Mouse (Mus musculus) limb, embryonic 15.5 days (tissue): ENCODE measurements around the gene Cst13. TPM values are rescaled to one million over a fixed set of nuclear protein-coding genes. Genes with fewer than 3 reads are reported as not detected.
"Not testable (repeated sequence)": the region's sequence is repeated elsewhere in the genome, so short reads cannot be mapped to it uniquely, and the experiment has no call there.

Source experiments
- ATAC-seq: fragments of 200-750 bp; cut with Nextera tagmentation; 2 replicates; pipeline ENCODE4 v1.8.0; 2017; ENCODE audit warnings: low read depth, moderate TSS enrichment; ENCODE audit not compliant: insufficient number of reproducible peaks, low FRiP score, low TSS enrichment
- H3K27ac ChIP-seq: fragments of 300-500 bp; sonication (generic); 2 replicates; pipeline ENCODE4 v1.5.1; 2015; ENCODE audit warnings: moderate library complexity, mild to moderate bottlenecking, inconsistent platforms
- H3K27me3 ChIP-seq: fragments of 300-500 bp; sonication (generic); 2 replicates; pipeline ENCODE4 v1.6.1; 2015; ENCODE audit warnings: inconsistent platforms
- H3K36me3 ChIP-seq: fragments of 300-500 bp; sonication (generic); 2 replicates; pipeline ENCODE4 v1.6.1; 2015; ENCODE audit warnings: inconsistent platforms
- H3K4me1 ChIP-seq: fragments of 300-500 bp; sonication (generic); 2 replicates; pipeline ENCODE4 v1.6.1; 2015; ENCODE audit warnings: inconsistent platforms
- H3K4me2 ChIP-seq: fragments of 300-500 bp; sonication (generic); 2 replicates; pipeline ENCODE4 v1.6.1; 2015; ENCODE audit warnings: mild to moderate bottlenecking, inconsistent platforms
- H3K4me3 ChIP-seq: fragments of 300-500 bp; sonication (generic); 2 replicates; pipeline ENCODE4 v1.5.1; 2015; ENCODE audit warnings: mild to moderate bottlenecking, inconsistent platforms
- H3K9ac ChIP-seq: fragments of 300-500 bp; sonication (generic); 2 replicates; pipeline ENCODE4 v1.6.1; 2015; ENCODE audit warnings: inconsistent platforms
- H3K9me3 ChIP-seq: fragments of 300-500 bp; sonication (generic); 2 replicates; pipeline ENCODE4 v1.6.1; 2016; ENCODE audit warnings: inconsistent platforms
- WGBS: fragments of 180-500 bp; shearing (Covaris S2); methylation state at CpG from one replicate; pipeline ENCODE4 v1.1.7; 2015; 5-methylcytosine and 5-hydroxymethylcytosine counted together
- polyA plus RNA-seq: library from polyadenylated mRNA; unstranded; fragments of >200 nt; fragmentation: Nextera tagmentation; extraction: Ambion mirVana; gene quantifications from 2 replicates; pipeline ENCODE4 v1.2.1, GENCODE M21; 2015

Cst13 gene
- not detected in 2 replicates for polyA plus RNA-seq

DNA sequence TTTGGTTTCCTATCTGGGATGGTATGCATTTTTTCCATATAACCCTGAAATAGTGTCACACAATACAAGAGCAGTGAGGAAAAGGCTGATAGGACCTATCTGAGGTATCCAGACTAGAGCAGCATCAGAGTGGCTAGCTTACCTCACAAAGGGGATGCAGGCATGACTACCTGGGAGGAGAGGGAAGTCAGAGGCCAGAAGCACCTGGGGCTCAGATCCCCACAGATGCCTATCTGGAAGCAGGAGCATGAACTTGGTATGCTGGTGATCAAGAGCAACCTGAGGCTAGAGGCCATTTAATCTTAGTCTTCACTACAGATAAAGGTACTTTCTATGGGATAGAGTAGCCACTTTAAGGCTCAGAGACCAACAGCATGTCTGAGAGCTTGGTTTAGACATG is at the start of gene Cst13:
Gene Cst13 (plus strand): TSS at position 173 of the 400 bp plus-strand sequence.
- Histone ChIP-seq H3K4me3 (no peak within 1 kb of the TSS), H3K4me1 (no peaks in the 10 kb centered on the region), H3K4me2 (no peak within 1 kb of the TSS), H3K9ac (no peak within 1 kb of the TSS), H3K9me3 (no peaks in the 10 kb centered on the region), H3K36me3 (no peaks in the 10 kb centered on the region), H3K27me3 (no peaks in the 10 kb centered on the region), H3K27ac (no peak within 1 kb of the TSS)
- no peak for ATAC-seq

- H3K27ac ChIP-seq, H3K27me3 ChIP-seq, ATAC-seq, H3K4me3 ChIP-seq, H3K9me3 ChIP-seq, H3K4me1 ChIP-seq, H3K4me2 ChIP-seq, H3K36me3 ChIP-seq, H3K9ac ChIP-seq: not testable (repeated sequence)
- 84% methylated on average over 4 of the region's 4 CpGs for WGBS
Observed at GRCm38 (mm10) chr2:148771397-148771796, 48.5 kb upstream of the Cst13 start, which contains the start of gene Cst11. TSS of gene Cst11 (minus strand) at chr2:148771497.

GRCm38 (mm10) chr2:148781709-148782108 is 38.2 kb upstream of the Cst13 start, which contains the start of gene 8030411F24Rik:
TSS of gene 8030411F24Rik (plus strand) at chr2:148782009.
- 26% methylated on average over 1 of the region's 1 CpGs for WGBS

GRCm38 (mm10) chr2:148789142-148789541 is 30.7 kb upstream of the Cst13 start, which contains the start of gene Cst12:
TSS of gene Cst12 (plus strand) at chr2:148789361.
- Histone ChIP-seq H3K9me3 (no peaks in the 10 kb centered on the region), H3K27me3 (no peaks in the 10 kb centered on the region), H3K27ac (no peak within 1 kb of the TSS), H3K4me1 (no peaks in the 10 kb centered on the region), H3K4me3 (no peak within 1 kb of the TSS), H3K4me2 (no peak within 1 kb of the TSS), H3K9ac (no peak within 1 kb of the TSS), H3K36me3 (no peaks in the 10 kb centered on the region)
- ATAC-seq, result no peak
- 93% methylated on average over 6 of the region's 6 CpGs for WGBS

More at GRCm38 (mm10) chr2:148781709-148782108, 38.2 kb upstream of the Cst13 start, which contains the start of gene 8030411F24Rik:
- no peaks in the 10 kb centered on the region for H3K36me3 ChIP-seq
- H3K9me3 ChIP-seq, result no peaks in the 10 kb centered on the region
- no peaks in the 10 kb centered on the region for H3K4me1 ChIP-seq
- H3K9ac ChIP-seq, result no peak within 1 kb of the TSS
- no peak within 1 kb of the TSS for H3K4me2 ChIP-seq
- ATAC-seq, result no peak
- H3K27ac ChIP-seq, result no peak within 1 kb of the TSS
- no peak within 1 kb of the TSS for H3K4me3 ChIP-seq
- no peaks in the 10 kb centered on the region for H3K27me3 ChIP-seq

- Histone ChIP-seq H3K9me3 (no peaks in the 10 kb centered on the region), H3K4me2 (no peak within 1 kb of the TSS), H3K27ac (no peak within 1 kb of the TSS), H3K4me3 (no peak within 1 kb of the TSS), H3K9ac (no peak within 1 kb of the TSS), H3K27me3 (no peaks in the 10 kb centered on the region), H3K36me3 (no peaks in the 10 kb centered on the region), H3K4me1 (no peaks in the 10 kb centered on the region)
- 83% methylated on average over 1 of the region's 1 CpGs for WGBS
- ATAC-seq, result no peak
Observed at GRCm38 (mm10) chr2:148798485-148798884, 21.4 kb upstream of the Cst13 start, which contains the start of gene Cst8. TSS of gene Cst8 (plus strand) at chr2:148798785.

- ATAC-seq, result no peak
- H3K27ac ChIP-seq, result no peak overlapping the region
- H3K36me3 ChIP-seq, result no peaks in the 10 kb centered on the region
- H3K27me3 ChIP-seq, result no peaks in the 10 kb centered on the region
- H3K4me1 ChIP-seq, result no peaks in the 10 kb centered on the region
- no peak overlapping the region for H3K9ac ChIP-seq
- no peak overlapping the region for H3K4me3 ChIP-seq
- 37% methylated on average over 3 of the region's 3 CpGs for WGBS
- no peaks in the 10 kb centered on the region for H3K9me3 ChIP-seq
- H3K4me2 ChIP-seq, result no peak overlapping the region
Observed at GRCm38 (mm10) chr2:148801491-148801921, 18.4 kb upstream of the Cst13 start.

GRCm38 (mm10) chr2:148806696-148807095 is 13.2 kb upstream of the Cst13 start:
- no peak overlapping the region for H3K4me2 ChIP-seq
- no peak for ATAC-seq
- no peak overlapping the region for H3K9ac ChIP-seq
- H3K9me3 ChIP-seq, result no peaks in the 10 kb centered on the region
- no peaks in the 10 kb centered on the region for H3K27me3 ChIP-seq
- no peaks in the 10 kb centered on the region for H3K4me1 ChIP-seq
- WGBS, result 53% methylated on average over 6 of the region's 6 CpGs
- H3K36me3 ChIP-seq, result no peaks in the 10 kb centered on the region
- no peak overlapping the region for H3K4me3 ChIP-seq
- no peak overlapping the region for H3K27ac ChIP-seq

DNA sequence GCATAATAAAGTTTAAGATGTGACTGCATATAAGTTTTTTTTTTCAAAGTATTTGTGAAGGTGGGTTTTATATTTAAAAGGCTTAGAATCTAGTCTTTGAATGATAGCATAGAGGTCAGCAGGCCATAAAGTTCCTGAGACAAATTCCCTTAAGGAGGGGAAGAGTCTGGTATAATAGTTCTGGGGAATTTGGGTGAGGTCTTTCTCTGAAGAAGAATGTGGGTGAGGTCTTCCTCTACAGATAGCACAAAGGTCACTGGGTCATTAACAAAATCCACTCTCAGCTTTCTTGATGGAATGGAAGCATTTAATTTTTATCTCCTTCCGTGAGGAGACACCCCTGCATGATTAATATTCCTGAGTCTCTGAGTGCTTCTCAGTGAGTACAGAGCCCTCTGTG is 6.1 kb downstream of the Cst13 start:
- Histone ChIP-seq H3K27me3 (no peaks in the 10 kb centered on the region), H3K4me2 (no peak overlapping the region), H3K9me3 (no peaks in the 10 kb centered on the region), H3K27ac (no peak overlapping the region), H3K9ac (no peak overlapping the region), H3K4me1 (no peaks in the 10 kb centered on the region), H3K4me3 (no peak overlapping the region), H3K36me3 (no peaks in the 10 kb centered on the region)
- 56% methylated on average over 1 of the region's 1 CpGs for WGBS
- no peak for ATAC-seq

DNA sequence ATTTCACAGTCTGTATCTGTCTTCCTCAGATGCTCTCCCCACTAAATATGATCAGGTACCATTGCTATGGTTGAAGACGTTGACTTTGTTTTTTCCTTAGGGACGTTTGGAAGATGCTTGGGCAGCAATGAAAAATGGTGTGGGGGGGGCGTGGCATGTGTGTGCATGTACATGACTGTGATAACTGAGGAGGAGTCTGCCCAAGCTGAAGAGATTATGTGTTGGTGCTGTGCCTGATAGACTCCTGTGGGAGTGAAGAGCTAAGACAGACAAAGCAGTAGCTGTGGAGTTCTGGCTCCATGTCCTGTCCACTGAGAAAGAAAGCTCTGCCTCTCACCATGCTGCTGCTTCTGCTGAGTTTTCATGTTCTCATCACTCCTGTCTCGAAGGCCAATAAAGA is 15.0 kb downstream of the Cst13 start, which contains the start of gene Cst9:
Gene Cst9 (plus strand): TSS at position 236 of the 400 bp plus-strand sequence.
- H3K4me1 ChIP-seq, result no peaks in the 10 kb centered on the region
- no peaks in the 10 kb centered on the region for H3K27me3 ChIP-seq
- ATAC-seq, result no peak
- WGBS, result 61% methylated on average over 4 of the region's 4 CpGs
- no peak within 1 kb of the TSS for H3K9ac ChIP-seq
- no peak within 1 kb of the TSS for H3K4me2 ChIP-seq
- no peak within 1 kb of the TSS for H3K27ac ChIP-seq
- H3K9me3 ChIP-seq, result no peaks in the 10 kb centered on the region
- H3K4me3 ChIP-seq, result no peak within 1 kb of the TSS
- H3K36me3 ChIP-seq, result no peaks in the 10 kb centered on the region

DNA sequence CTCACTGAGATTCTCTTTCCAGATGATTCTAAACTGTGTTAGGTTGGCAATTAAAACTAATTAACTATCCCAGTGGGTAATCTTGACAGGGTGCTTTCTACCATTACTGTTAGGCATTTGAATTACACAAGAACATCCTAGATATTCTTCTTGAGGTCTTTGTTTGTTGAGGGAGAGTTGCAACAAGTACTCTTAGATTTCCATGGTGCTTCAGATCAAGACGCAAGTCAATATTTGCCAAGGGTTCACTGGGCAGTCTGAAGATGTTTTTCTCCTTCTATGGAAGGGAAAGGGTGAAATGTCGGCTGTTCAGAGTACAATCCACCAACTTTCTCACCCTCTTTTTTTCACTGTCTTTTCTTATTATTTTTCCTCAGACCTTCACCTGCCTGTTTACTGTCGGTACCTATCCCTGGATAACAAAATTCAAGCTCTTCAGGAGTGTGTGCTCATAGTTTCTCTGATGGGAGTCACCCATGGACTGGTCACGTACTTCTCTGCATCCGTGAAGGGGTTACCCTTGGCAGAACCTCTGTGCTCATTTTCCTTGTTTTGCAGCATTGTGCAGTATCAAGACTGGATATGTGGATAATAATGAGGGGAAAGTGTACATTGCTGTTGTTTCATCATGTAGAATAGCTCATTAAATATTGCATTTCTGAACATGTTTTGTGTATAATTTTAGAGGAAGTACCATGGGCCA is 18.3 kb downstream of the Cst13 start:
- Histone ChIP-seq H3K4me1 (no peaks in the 10 kb centered on the region), H3K9me3 (no peaks in the 10 kb centered on the region), H3K4me2 (no peak overlapping the region), H3K27me3 (no peaks in the 10 kb centered on the region), H3K9ac (no peak overlapping the region), H3K27ac (no peak overlapping the region), H3K36me3 (no peaks in the 10 kb centered on the region), H3K4me3 (no peak overlapping the region)
- 88% methylated on average over 5 of the region's 5 CpGs for WGBS
- ATAC-seq, result no peak

GRCm38 (mm10) chr2:148839224-148839623 is 19.3 kb downstream of the Cst13 start:
- no peaks in the 10 kb centered on the region for H3K4me1 ChIP-seq
- WGBS, result 90% methylated on average over 2 of the region's 2 CpGs
- ATAC-seq, result no peak

GRCm38 (mm10) chr2:148851116-148851906 is 31.4 kb downstream of the Cst13 start:
- no peak for ATAC-seq
- 47% methylated on average over 8 of the region's 8 CpGs for WGBS
- H3K4me1 ChIP-seq, result no peaks in the 10 kb centered on the region
- no peak overlapping the region for H3K4me3 ChIP-seq
- no peaks in the 10 kb centered on the region for H3K9me3 ChIP-seq
- no peaks in the 10 kb centered on the region for H3K27me3 ChIP-seq
- H3K4me2 ChIP-seq, result no peak overlapping the region
- no peak overlapping the region for H3K27ac ChIP-seq
- H3K36me3 ChIP-seq, result no peaks in the 10 kb centered on the region
- H3K9ac ChIP-seq, result no peak overlapping the region

More at GRCm38 (mm10) chr2:148839224-148839623, 19.3 kb downstream of the Cst13 start:
- Histone ChIP-seq H3K9me3 (no peaks in the 10 kb centered on the region), H3K27me3 (no peaks in the 10 kb centered on the region), H3K4me2 (no peak overlapping the region), H3K36me3 (no peaks in the 10 kb centered on the region), H3K27ac (no peak overlapping the region), H3K9ac (no peak overlapping the region), H3K4me3 (no peak overlapping the region)
